Mouse (Mus musculus) central nervous system, embryonic 11.5 days (tissue): ENCODE data around the gene Dynlt1f. TPM values are rescaled to one million over a fixed set of nuclear protein-coding genes. Genes with fewer than 3 reads are reported as not detected.

Experiments
- polyA plus RNA-seq: library from polyadenylated mRNA; depleted of rRNA; stranded (reverse); fragments of >200 nt; gene quantifications from 2 replicates; pipeline ENCODE4 v1.2.3, GENCODE M21; 2012; rRNA removed

Dynlt1f gene
- 141 and 363 TPM in 2 replicates for polyA plus RNA-seq

DNA sequence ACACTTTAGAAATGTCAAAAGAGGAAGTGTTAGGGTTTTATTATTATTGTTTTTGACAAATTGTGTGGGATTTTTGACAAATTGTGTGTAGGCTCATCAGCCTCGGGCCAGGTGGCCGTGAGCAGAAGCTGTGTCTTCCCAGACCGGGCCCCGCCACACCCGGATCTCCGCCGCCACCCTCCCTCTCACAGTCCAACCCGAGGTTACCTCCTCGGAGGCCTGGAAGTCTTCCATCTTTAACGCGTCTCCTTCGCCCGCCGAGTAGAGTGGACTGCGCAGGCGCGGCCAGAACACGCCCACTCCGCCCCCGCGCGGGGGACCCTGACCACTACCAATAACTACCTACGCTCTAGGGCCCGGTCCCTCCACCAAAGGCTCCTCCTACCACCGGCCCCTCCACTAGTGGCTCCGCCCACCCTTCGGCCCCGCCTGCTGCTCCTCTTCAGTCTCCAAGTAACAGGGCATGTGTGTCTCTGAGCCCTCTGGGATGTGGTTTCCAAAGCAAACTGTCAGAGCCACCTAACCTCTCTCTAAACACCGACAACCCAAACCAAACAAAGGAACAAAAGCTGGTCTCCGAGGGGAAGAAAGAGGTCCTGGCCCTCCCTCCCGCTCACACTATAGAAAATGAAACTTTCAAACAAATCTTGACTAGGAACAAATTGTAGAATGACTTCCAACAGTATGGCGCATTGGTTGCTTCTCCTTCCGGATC, at the start of gene Dynlt1f:
Gene Dynlt1f (minus strand): TSS at position 334 of the 715 bp plus-strand sequence.

DNA sequence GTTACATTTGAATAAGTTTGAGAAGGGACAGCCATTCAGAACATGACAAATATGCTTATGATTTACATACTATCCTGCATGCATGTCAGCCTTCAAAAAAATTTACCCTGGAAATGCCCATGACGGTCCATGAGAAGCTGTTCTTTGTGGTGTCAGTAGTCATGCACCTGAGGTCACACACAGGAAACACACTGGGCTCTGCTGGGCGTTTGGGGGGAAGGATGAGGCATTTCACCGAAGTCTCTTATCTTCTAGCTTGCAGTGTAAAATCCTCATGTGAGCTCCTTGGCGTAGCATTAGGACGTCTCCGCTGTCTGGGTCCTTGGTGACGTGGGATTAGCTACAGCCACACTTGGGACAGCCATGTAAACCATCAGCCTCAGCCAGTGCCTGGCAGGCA, 3.1 kb upstream of the Dynlt1f start, which contains the start of gene Sytl3:
Gene Sytl3 (plus strand): TSS at position 293 of the 400 bp plus-strand sequence.

DNA sequence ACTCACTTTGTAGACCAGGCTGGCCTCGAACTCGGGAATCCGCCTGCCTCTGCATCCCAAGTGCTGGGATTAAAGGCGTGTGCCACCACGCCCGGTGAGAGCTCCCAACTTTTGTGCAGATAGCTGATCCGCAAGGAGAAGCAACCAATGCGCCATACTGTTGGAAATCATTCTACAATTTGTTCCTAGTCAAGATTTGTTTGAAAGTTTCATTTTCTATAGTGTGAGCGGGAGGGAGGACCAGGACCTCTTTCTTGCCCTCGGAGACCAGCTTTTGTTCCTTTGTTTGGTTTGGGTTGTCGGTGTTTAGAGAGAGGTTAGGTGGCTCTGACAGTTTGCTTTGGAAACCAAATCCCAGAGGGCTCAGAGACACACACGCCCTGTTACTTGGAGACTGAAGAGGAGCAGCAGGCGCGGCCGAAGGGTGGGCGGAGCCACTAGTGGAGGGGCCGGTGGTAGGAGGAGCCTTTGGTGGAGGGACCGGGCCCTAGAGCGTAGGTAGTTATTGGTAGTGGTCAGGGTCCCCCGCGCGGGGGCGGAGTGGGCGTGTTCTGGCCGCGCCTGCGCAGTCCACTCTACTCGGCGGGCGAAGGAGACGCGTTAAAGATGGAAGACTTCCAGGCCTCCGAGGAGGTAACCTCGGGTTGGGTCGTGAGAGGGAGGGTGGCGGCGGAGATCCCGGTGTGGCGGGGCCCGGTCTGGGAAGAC, 54.3 kb downstream of the Dynlt1f start, which contains the start of gene Dynlt1c:
Gene Dynlt1c (plus strand): TSS at position 468 of the 708 bp plus-strand sequence.

Other genes starting within 250 kb of the Dynlt1f start
- gene Dynlt1b, start 225.8 kb downstream of the Dynlt1f start, polyA plus RNA-seq = 281 and 648 TPM in 2 replicates
- 23.1 and 53.7 TPM in 2 replicates for gene Dynlt1c, start 54.2 kb downstream of the Dynlt1f start, polyA plus RNA-seq
- gene Sytl3, start 3.2 kb upstream of the Dynlt1f start, polyA plus RNA-seq = 0.13 and 0.15 TPM in 2 replicates
- gene Ezr, start 126.9 kb upstream of the Dynlt1f start, polyA plus RNA-seq = 40.5 and 154 TPM in 2 replicates